Mouse (Mus musculus) activated CD4-positive, CD25-positive, alpha-beta regulatory T cell (primary cell): ENCODE results near the gene Hcrtr1. TPM values are rescaled to one million over a fixed set of nuclear protein-coding genes. Genes with fewer than 3 reads are reported as not detected.

Experiments
- polyA plus RNA-seq, 2 experiments: library from polyadenylated mRNA; unstranded; fragments of 100-300 nt; shearing (Covaris generic); gene quantifications; one replicate each; pipeline ENCODE4 v1.2.1; 2017

The Hcrtr1 gene
- polyA plus RNA-seq, result not detected

DNA sequence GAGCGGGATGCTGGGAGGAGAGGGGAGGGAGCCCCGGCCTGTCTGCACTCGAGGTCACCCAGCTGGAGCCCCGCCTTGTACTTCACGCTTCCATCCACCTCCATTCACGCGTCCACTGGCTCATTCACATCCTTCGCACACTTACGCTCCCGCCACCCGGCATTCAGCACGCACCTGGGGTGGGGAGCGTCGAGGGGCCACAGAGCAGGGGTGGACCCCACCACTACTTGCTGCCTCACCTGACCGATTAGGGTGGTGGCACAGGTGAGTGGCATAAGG, at the start of gene Hcrtr1:
Gene Hcrtr1, minus strand, starts transcription at position 146 of the 279 bp plus-strand sequence.

DNA sequence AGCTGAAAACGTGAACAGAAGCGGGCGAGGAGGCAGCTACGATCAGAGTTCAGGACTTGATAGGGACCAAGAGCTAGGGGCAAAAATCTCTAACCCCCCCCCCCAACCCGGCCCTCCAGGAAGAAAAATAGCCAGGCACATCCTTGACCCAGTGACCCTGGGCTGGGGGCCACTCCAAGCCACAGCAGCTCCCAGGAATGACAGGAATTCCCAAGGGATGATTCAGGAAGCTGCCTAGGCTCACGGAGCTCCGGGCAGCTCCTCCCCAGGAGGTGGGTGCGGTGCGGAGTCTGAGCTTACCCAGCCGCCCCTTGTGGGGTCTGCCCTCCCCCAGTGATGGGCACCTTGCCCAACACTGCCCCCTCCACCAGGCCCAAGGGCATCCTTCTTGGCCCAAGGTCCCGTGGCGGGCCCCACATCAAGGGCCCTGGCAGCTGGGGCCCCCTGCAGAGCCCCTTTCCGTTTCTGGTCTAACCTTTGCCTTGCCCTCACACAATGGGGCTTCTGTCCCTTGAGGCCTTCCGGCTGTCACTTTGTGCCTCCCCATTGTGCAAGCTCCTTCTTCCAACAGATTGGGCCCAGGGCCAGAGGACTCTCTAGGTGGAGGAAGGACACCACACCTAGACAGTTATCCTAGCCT, 36.0 kb upstream of the Hcrtr1 start, which contains the start of gene Tinagl1:
Gene Tinagl1, minus strand, starts transcription at position 51 of the 640 bp plus-strand sequence.

DNA sequence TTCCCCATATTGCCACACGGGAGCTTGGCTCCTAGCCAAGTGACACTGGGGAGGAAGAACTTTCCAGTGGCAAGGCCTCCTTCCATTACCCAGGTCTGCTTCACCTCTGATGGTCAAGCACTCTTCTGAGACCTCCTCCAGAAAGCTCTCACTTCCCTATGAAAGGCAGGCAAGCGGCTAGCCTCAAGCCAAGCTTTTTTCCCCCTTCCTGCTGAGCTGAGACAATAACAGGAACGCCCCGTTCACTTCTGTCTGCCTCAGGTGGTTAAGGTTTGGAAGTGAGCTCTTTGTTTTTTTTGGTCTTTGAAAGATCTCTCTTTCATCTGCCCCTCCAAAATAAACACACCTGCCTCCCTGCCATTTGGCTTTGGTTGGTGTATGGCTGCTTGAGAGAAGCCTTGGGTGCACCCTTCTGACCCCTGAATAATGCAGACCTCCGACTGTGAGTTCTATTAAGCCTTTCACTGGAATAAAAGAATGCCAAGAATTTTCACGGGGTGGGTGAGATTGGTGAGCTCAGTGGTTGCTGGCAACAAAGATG, 37.0 kb downstream of the Hcrtr1 start, which contains the start of gene Pef1:
Gene Pef1, plus strand, starts transcription at position 448 of the 541 bp plus-strand sequence.

Other genes with a start within 250 kb of the Hcrtr1 start
- gene Spocd1, start 210.1 kb downstream of the Hcrtr1 start, polyA plus RNA-seq, result not detected
- gene Adgrb2, start 154.5 kb downstream of the Hcrtr1 start, polyA plus RNA-seq, result under 1 TPM in 1 of 2 experiments, not detected in 1; 0.45 TPM
- under 1 TPM; 0.20 to 0.49 TPM for gene Col16a1, start 91.5 kb downstream of the Hcrtr1 start, polyA plus RNA-seq
- gene Pef1, start 36.8 kb downstream of the Hcrtr1 start, polyA plus RNA-seq, result 10 to 100 TPM; 57.2 to 69.0 TPM
- not detected for gene Tinagl1, start 35.8 kb upstream of the Hcrtr1 start, polyA plus RNA-seq
- not detected for gene Gm853, start 83.0 kb upstream of the Hcrtr1 start, polyA plus RNA-seq
- gene Serinc2, start 139.8 kb upstream of the Hcrtr1 start, polyA plus RNA-seq, result not detected
- under 1 TPM in 1 of 2 experiments, not detected in 1; 0.93 TPM for gene Fabp3, start 169.2 kb upstream of the Hcrtr1 start, polyA plus RNA-seq
- under 1 TPM in 1 of 2 experiments, not detected in 1; 0.84 TPM for gene Gm10570, start 169.3 kb upstream of the Hcrtr1 start, polyA plus RNA-seq
- gene Zcchc17, start 220.6 kb upstream of the Hcrtr1 start, polyA plus RNA-seq, result 10 to 100 TPM; 64.6 to 69.6 TPM
- gene Snrnp40, start 220.8 kb upstream of the Hcrtr1 start, polyA plus RNA-seq, result 100 to 1,000 TPM; 114 to 136 TPM